Mouse (Mus musculus) lung, postnatal 4 days (tissue): ENCODE results near the gene Tmem245.

Source experiments
- DNase-seq, 2 experiments: peaks; one replicate each; pipeline ENCODE4 v3.0.0; 2021

Tmem245 gene

DNA sequence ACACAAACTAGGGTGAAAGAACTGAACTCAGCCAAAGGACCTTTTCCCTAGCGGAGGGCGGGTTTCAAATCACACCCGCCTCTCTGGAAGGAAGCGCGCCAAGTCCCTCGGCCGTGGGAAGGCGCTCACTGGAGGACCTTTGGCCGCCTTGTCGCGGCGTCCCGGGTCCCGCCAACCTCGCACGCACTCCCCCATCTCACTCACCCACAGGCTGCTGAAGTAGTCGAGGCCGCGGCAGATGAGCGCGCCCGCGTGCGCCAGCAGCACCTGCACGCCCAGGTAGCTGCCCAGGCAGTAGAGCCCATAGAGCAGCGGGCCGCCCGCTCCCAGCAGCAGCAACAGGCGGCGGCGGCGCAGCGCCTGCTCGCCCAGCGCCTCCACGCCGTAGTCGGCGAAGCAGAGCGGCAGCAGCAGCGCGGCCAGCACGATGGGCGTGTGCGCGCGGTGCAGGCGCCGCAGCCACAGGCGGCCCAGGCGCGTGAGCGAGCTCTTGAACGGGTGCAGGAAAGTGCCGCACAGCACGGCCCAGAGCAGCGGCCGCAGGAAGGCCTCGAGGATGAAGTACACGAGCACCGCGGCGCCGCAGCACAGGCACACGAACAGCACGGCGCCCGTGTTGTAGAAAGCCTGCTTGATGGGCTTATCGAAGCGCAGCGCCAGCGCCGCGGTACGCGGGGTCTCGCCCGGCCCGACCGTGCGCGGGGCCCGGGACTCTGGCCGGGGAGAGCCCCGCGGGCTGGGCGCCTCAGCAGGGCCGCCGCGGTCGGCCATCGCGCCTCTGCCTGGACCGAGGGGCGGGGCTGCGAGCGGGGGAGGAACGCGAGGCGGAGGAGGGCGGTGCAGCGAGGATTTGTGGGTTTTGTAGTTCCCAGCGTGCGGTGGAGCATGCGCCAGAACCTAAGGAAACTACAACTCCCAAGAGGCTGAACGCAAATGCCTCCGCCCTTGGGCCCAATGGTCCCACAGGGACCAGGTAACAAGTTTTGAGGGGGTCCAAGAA is at the start of gene Tmem245:
Gene Tmem245 (minus strand): TSS at position 797 of the 1,000 bp plus-strand sequence.
- DNase-seq, result peak; percentile 96

DNA sequence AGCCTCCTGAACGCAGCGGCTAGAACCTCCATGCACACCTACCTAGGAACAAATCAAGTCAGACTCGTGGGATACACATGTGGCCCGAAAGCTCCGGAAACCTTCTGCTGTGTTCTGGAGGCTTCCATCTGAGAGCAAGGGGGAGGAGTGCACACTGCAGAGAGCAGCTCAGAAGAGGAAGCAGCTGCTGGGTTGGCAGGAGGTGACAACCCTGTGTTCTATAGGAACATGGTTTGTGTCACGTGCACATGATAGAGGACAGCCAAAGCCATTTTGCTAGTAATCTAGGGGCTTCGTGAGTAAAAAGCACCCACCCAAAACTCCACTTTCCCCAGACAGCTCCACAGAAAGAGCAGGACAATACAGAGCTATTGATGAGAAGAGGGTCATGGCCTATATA is 46.1 kb upstream of the Tmem245 start:
- no peak for DNase-seq

DNA sequence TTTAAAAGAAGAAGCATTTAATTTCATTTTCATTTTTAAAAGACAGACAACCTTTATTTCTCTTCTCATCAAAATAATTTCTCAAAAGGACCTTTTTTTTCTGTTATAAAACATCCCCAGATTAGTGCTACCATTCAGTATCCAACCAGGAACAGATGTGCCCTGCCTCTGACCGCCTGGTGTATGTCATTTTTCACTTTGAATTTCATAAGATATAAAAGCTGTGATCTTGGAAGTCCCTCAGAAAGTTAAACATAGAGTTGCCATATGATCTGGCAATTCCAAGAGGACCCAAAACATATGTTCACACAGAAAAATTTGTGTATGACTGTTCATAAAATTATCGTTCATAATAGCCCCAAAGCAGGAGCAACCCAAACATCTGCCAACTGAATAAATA is 44.7 kb upstream of the Tmem245 start:
- DNase-seq, result peak in 1 of 2 experiments; percentile 20

DNA sequence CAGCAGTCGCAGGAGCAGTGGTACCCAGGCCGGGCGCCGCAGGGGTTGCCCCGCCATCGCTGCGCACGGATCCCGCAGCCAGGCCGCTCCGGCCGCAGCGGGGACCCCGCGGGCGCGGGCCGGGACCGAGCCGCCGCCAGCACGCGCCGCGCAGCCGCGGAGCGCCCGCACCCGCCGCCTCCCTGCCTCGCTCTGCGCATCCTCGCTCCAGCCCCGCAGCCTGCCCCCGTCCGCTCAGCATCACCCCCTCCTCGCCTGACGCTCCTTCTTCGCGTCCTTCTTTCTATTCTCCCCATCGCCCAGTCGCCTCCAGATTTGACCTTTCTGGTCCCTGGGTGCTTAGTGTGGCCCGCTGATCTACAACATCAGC is 43.0 kb upstream of the Tmem245 start, which contains the start of gene Frrs1l:
Gene Frrs1l (minus strand): TSS at position 177 of the 370 bp plus-strand sequence.
- no peak for DNase-seq

DNA sequence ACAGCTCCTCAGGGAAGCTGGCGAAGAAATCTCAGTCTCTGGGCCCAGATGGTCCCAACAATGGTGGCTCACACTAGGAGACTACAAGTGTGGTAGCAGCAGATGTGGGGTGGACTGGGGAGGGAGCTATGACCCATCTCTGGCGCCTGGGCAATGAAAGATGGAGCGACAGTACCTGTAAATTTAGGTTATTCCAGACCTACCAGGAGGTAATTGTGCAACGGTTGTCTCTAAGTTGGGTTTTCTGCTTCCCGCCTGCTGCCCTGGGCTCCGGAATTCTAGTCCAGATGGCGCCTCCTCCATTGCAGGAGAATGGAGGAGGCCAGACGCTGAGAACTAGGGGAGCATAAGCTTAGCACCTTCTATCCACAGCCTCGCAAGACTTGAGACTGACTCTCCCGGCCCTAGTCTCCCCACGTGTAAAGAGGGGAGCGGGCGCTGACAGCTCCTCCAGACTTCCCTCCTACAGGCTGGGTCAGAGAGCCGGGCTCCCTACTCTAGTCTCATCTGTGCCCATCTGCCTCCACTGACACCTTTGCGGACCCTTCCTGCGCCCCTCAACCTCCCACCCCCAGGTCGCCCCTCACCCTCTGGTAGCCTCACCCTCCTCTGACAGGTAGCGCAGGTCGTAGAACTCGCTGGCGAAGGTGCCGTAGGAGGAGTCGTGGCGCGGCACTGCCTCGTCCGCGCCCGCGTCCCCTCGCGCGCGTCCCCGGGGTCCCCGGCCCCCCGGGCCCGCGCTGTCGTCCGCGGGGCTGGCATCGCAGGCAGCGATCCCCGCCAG is 42.4 kb upstream of the Tmem245 start:
- DNase-seq, result no peak

DNA sequence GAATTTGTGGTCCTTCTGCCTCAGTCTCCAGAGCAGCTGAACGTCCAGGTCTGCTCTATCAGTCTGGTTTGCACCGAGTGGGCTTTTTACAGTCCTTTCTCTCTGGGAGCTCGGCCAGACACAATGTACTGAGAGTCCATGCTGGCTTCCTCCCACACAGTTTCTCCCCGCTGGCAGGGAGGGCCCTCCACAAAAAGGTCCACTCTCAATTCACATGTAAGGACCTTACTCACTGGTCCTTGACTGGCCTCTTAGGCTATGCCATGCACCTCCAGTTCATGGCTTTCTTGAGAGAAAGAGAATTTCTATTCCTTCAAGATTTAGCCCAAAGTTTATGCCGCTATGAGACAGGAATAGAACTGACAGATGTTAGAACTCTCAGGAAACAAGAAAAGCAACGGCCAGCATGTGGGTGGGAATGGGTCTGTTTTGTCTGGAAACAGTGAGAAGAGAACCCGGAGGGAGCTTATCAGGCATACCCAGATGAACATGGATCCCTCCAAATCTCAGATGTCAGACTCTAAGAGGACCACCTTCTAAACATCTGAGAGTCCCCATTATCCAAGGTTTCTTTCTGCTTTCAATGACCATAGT is 18.4 kb upstream of the Tmem245 start:
- no peak for DNase-seq

DNA sequence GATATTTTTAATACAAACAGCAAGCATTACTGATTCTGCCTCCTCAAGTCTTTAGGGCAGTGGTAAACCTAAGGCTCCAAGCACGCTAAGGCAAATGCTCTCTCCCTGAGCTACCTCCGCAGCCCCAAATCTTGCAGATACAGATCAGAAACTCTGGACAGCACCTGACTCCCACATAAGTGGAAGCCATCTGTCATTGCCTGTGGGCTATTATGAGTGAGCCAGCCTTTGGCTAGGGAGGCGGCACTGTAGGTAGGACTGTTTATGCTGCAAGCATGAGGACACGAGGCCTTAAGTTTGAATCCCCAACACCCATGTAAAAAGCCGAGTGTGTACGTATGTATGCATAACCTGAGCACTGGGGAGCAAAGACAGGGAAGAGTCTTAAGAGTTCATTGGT is 16.4 kb upstream of the Tmem245 start:
- DNase-seq, result no peak

DNA sequence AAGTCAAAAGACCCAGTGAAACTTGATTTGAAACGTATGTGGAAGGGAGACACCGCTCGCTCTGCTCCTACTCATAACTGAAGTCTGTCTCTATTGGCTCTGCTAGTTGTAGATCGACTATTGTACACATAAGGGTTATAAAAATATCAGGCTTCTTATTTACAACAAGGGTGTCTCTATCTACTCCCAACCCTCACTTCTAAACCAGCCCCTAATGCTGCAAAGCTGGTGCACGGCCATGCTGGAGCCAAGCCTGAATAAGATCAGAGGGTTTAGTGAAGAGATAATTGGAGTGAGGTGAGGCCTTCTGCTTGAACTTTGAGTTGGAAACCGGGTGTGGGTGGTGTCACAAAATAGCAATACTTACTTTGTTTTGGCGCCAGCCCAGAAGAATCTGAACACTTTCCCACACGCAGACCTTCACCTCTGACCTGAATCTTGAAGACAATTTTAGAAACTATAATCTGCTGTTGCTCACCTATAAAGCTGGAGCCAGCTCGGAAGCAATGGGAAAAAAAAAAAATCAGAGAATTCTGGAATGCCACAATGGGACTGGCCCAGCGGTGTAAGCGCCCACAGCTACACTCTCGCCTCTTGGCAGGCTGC is 14.2 kb upstream of the Tmem245 start:
- DNase-seq, result no peak

DNA sequence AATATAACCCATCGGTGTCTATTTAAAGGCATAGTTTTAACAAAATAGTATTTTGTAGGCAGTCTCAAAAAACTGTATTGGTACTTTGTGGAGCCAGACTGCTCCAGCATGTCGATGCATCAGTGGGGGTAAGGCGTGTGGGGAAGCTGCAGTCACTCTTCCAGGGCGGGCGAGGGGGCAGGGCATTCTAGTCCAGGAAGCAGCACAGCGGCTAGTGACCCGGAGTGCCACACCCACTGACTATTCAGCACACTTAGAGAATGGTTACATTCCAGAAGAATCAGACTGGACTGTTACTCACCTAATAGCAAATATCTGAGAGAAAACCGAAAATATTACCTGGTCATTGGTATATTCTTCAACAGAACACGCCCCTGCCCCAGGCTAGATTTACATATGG is 10.3 kb upstream of the Tmem245 start:
- no peak for DNase-seq

DNA sequence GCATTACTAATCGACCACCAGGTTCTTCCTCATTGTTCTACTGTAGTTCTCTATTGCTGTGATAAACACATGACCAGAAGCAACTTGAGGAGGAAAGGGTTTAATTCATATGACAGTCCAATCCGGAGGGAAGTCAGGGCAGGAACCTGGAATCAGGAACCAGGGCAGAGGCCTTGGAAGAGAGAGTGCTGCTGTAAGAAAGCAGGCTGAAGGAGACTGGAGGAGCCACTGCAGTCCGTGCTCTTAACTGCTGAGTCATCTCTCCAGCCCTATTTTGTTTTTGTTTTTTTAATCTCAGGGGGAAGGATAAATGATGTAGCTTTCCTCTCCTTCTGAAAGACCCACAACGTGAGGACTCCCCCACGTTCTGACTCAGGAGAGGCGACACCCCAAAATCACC is 6.0 kb upstream of the Tmem245 start:
- DNase-seq, result no peak

DNA sequence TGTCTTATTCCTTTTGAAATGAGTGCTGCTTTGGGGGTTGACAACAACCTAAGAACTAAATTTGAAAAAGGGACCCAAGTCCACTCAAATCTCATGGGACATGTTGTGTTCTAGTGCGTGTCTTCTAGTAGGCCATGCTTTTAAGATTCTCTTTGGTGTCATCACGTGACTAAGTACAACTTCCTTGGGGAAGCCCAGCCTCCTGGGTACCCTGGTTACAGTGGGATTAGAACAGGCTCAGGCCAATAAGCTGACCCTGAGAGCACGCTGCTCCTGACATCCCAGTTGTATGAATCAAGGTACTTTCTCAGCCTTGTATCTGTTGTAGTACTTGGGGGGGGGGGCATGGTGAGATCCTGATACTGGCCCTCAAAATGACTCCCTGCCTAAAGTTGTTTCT is 4.5 kb upstream of the Tmem245 start:
- DNase-seq, result no peak

DNA sequence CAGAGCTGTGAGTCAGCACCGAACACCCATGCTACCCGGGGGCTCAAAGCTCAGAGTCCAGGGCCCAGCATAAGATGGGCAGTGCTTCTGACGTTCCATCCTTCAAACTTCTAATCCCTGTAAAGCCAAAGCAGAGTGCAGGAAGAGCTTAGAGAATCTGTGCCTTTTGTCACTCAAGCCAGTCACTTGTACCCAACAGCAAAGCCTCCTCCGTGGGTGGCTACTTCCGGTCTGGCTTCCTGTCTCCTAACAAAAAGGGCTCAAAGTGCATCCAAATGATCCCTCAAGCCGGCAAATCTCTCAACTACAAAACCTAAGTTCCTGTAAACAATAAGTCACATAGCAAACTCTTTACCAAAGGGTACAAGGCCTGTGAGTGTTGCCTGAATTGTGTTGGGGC is 2.3 kb upstream of the Tmem245 start:
- DNase-seq, result no peak

DNA sequence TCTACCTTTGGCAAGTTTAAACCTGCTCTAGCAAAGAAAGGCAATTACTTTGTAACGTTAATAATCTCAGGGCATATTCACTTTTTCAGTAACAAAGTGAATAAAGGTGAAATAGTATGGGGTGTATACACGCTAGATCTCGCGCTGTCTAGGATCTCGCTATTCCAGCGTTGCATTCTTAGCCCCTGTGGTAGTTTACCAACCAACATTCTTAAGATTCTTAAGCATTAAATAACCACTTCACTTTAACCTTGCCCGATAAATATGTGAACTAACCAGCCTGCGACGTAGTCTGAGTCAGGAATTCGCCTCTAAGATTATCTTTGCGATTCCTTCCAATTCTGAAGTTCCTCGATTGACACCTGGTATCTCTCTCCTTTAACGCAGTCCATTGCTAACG is 1.1 kb downstream of the Tmem245 start:
- DNase-seq, result no peak

DNA sequence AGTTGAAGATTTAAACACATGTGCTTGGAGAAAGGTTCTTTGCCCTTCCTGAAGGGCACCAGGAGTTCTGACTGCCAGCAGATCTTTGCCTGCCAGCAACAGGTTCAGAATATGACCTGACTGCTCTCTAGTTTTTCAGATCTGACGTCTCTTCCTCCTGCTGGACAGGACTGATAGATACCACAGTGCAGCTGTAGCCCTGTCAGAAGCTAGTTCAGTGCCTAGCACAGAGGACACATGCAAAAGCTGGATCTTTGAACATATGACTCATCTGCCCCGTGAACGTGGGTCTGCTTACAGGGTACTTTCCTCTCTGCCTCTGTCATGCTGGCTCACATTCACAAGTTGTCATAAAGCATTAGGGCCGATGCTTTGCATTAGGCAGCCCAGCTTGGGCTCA is 3.0 kb downstream of the Tmem245 start:
- no peak for DNase-seq

DNA sequence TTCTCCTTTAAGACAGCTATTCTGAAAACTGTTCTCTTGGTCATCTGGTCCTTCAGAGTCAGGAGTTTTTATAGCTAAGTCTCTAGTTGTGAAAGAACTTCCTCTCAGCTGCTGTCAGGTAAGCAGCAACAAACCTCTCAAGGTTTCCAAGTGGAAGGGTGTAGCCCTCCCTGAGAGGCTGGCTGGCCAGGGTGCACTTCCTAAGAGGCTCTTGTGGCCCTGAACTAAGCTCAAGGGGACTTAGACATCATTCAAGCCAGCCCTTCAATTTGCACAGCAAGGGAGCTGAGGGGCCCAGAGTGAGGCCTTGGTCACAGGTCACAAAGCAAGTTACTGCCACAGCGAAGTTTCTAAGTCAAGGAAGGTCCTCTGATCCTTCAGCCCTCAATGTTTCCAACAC is 4.0 kb downstream of the Tmem245 start:
- DNase-seq, result peak; percentile 68 to 88

DNA sequence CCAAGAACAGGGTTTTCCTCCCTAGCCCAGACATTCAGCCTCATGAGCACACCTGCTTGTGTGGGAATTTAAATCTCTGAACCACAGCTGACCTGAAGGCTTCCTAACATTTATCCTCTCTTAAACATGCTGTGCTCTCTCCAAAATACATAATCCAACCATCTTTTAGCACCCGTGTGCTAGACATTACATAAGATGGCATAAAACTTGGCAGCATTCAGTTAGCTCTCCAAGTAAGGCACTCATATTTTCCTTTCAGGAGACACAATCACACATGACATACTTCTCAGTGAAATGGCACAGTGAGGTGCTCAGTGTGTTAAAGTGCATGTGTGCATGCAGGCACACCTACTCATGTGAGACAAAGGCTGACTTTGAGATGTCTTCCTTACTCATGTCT is 4.7 kb downstream of the Tmem245 start:
- DNase-seq, result no peak

DNA sequence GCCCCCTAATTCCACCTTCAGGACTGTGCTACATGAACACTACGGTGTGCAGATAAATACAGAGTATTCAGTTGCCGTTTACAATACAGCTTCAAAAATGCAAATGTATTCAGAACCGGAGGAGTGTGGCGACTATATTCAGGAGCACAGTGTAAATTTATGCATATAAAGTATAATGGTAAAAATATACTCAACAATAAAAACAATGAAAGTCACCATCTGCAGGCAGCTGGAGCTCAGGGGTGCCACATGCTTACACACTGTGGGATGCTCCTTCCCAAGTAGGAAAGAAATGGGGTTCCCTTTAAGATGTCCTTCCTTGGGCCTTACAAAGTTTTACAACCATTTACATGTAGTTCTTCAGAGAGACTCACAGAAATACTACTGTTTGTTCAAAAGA is 5.8 kb downstream of the Tmem245 start:
- DNase-seq, result no peak

DNA sequence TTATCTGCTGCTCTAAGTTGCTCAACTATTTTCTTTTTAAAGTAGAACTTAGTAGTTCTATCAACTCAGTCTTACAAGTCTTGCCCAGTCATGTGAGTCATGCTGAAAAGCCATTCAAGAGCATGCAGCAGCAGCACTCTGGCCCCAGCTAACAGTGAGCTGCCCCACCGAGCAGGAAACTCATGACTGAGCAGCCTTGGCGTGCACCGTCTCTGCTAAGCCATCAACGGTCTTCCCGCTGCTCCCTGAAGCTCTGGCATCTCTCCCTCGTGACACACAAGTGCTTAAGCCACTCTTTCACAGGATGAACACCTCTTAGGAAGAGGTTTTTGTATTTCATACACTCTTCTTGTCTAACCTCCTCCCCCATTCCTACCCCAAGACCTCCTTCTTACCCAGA is 10.1 kb downstream of the Tmem245 start:
- DNase-seq, result peak in 1 of 2 experiments; percentile 59

DNA sequence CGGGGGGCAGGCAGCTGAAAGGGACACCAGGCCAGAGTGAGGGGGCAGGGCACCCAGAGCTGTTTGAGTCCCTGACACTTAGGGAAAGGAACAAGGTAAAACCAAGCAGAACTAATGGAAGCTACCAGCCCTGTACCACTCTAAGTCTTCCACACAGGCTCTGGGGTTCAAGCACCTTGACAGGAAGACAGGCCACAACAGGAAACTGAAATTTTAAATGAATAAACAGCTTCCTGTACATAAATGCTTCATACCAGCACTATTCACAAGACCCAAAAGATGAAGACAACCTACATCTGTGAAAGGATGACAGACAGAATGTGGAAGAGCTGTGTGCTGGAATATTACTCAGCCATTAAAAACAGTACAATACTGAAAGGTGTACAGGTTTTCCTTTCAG is 11.9 kb downstream of the Tmem245 start:
- no peak for DNase-seq

DNA sequence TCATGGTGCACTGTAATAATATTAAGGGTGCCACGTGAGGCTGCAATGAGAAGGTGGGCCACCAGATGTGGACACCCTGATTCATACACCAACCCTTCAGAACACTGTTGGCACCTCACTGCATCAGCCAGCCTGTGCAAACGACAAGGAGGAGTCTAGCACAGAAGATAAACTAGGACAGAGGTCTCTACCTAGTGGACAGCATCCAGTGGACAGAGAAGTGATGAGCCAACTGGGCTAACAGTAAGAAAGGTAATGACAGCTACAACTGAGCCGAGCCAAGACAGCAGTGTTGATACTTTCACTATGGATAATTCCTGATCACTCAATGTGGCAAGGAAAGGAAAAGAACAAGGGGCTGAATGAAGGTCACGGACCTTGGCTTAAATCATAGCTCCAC is 14.1 kb downstream of the Tmem245 start:
- DNase-seq, result no peak

DNA sequence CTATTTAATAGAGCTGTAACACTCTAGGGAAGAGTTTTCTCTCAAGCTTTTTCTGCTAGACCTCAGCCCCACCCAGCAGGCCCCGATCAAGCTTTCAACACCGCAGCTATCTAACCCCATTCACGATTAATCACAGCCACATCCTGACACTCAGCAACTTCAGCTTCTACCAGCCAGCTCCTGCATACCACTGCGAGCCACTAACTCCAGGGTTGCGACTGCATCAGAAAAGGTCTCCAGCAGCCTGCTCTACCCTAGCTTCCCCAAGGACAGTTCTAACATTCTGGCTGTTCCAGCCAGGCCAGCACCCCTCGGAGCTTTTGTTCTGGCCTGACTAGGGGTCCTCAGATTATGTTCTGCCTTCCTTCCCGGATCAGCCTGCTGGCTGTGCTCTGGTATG is 15.1 kb downstream of the Tmem245 start:
- DNase-seq, result no peak

DNA sequence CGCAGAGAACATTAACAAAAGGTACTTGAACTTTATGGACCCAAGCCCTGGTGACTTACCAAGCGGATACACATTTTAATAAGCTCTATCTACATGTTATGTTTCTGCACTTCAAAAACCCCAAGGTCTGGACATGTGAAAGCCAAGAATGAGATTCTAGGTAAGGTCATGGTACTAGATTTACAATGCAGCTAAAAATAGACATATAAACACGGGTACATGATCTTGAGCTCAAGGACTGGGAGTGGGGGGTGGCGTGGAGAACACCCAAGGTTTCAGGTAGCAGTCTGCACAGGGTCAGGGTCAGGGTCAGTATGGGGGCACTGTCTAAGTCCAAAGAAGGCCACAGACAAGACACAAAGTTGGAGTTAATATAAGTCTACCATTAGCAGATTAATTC is 16.9 kb downstream of the Tmem245 start:
- no peak for DNase-seq

DNA sequence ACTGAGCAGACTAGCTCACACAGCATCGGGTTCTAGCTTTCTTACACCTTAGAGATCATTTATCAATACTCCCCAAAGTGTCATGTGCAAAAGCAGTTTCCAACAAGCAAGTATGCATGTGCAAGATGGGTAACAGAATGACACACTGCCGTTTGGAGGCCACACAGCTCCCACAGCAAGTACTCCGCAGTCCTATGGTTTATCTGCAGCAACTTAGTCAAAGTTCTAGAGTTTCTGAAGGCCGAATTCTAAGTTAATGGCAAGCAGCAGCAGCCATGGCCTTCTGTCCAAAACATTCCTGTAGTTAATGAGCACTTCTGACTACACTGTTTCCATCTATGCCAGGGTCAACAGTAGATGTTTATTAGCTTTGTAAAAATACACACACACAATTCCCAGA is 20.3 kb downstream of the Tmem245 start:
- no peak for DNase-seq
